Mouse (Mus musculus) limb, embryonic 11.5 days (tissue): ENCODE measurements at regions not wholly inside any gene's neighbourhood (a gene's known extent, or its start where the extent isn't known, plus 50 kb on each side); places are given as distances from the start of the nearest gene placed in this dataset.
"Not testable (repeated sequence)": the region's sequence is repeated elsewhere in the genome, so short reads cannot be mapped to it uniquely, and the experiment has no call there.

Experiments used
- ATAC-seq: fragments of 200-750 bp; cut with Nextera tagmentation; 2 replicates; pipeline ENCODE4 v1.8.0; 2017; ENCODE audit warnings: low read depth; ENCODE audit not compliant: insufficient number of reproducible peaks, low FRiP score, low TSS enrichment
- DNase-seq: peaks from one replicate; pipeline ENCODE4 v3.0.0-alpha.2; 2015; ENCODE audit warnings: low spot score
- H3K27ac ChIP-seq: fragments of 300-500 bp; sonication (generic); replicated peaks from 2 replicates; pipeline ENCODE4 v1.5.1; 2014; ENCODE audit warnings: low read depth, mild to moderate bottlenecking, low read length
- H3K27me3 ChIP-seq: fragments of 300-500 bp; sonication (generic); 2 replicates; pipeline ENCODE4 v1.6.1; 2014; ENCODE audit warnings: mild to moderate bottlenecking, low read length, mixed read lengths; ENCODE audit not compliant: control insufficient read depth, insufficient read depth
- H3K36me3 ChIP-seq: fragments of 300-500 bp; sonication (generic); 2 replicates; pipeline ENCODE4 v1.6.1; 2014; ENCODE audit warnings: mild to moderate bottlenecking, low read length, moderate library complexity, mixed read lengths; ENCODE audit not compliant: control insufficient read depth, insufficient read depth
- H3K4me1 ChIP-seq: fragments of 300-500 bp; sonication (generic); 2 replicates; pipeline ENCODE4 v1.6.1; 2014; ENCODE audit warnings: low read length, mixed read lengths; ENCODE audit not compliant: control insufficient read depth, insufficient read depth
- H3K4me2 ChIP-seq: fragments of 300-500 bp; sonication (generic); 2 replicates; pipeline ENCODE4 v1.6.1; 2014; ENCODE audit warnings: low read depth, mild to moderate bottlenecking, moderate library complexity; ENCODE audit not compliant: severe bottlenecking
- H3K4me3 ChIP-seq: fragments of 300-500 bp; sonication (generic); 2 replicates; pipeline ENCODE4 v1.5.1; 2014; ENCODE audit warnings: low read depth, low read length
- H3K9ac ChIP-seq: fragments of 300-500 bp; sonication (generic); 2 replicates; pipeline ENCODE4 v1.6.1; 2014; ENCODE audit warnings: mild to moderate bottlenecking, low read length
- H3K9me3 ChIP-seq: fragments of 300-500 bp; sonication (generic); 2 replicates; pipeline ENCODE4 v1.6.1; 2016; ENCODE audit warnings: low read length; ENCODE audit not compliant: control insufficient read depth
- WGBS: fragments of 180-500 bp; shearing (Covaris S2); extraction: QIAGEN DNeasy Blood & Tissue Kit; methylation state at CpG from one replicate; pipeline ENCODE4 v1.1.7; 2014; 5-methylcytosine and 5-hydroxymethylcytosine counted together

DNA sequence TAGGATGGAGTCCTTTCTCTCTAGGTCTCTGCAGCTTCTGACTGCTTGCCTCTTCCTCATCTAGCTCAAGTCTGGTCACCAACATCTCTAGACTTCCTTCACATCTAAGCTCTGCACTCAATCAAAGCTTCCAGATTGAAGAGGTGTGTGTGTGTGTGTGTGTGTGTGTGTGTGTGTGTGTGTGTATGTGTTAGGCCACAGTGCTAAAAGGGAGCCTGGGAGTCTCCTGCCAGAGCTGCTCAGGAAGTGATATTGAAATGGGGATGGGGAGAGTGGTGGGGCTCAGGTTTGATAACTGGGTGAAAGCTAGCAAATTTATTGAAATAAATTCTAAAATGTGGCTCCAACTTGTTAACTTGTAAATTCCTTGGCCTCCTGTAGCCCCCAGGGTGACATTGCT, 73.3 kb downstream of the Gm31371 start:
- H3K4me2 ChIP-seq, H3K9ac ChIP-seq, ATAC-seq, H3K36me3 ChIP-seq, H3K27me3 ChIP-seq, H3K4me3 ChIP-seq, H3K9me3 ChIP-seq, DNase-seq, H3K4me1 ChIP-seq, H3K27ac ChIP-seq: not testable (repeated sequence)

DNA sequence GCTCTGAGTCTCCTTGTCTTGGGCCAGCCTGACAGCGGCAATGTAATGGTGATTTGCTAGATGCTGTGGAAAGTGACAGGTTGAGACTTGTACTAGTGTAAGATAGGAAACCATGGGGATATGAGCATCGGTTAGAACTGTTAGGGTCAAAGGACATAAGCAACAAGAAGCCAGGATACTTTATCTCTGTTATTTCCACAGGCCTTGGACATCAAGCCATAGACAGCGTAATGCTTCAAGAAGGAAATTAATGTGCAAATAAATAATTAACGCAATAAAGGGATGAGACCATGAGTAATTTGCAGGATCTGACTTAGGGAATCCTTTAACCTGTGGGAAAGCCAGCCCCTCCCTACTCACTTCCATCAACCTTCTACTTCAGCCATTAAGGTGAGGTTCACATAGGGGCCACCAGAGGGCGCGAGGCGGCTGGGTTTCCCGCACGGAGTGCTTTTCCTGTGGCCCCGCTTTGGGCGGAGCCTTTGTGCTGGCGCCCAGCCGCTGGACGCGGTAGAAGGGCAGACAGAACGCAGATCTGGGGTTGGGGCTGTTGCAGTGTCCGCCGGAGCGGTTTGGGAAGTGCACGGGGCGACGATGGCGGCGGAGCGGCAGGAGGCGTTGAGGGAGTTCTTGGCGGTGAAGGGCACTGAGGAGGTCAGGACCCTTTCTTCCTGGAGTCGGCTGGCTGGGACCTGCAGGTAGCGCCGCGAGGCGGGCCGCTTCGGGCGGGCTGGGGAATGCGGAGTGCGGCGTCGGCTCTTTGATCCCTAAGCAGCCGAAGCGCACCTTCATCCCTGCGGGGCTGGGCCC, 76.5 kb downstream of the Gm31371 start:
- Histone ChIP-seq H3K27me3 (no peaks in the 10 kb centered on the region), H3K9ac (peak overlapping the region; percentile 75), H3K9me3 (no peaks in the 10 kb centered on the region), H3K4me3 (peak overlapping the region; percentile 40), H3K4me2 (peak overlapping the region; percentile 49), H3K4me1 (no peaks in the 10 kb centered on the region), H3K27ac (no peak overlapping the region), H3K36me3 (no peaks in the 10 kb centered on the region)
- DNase-seq (peak; percentile 85), ATAC-seq (peak; percentile 94)
- 11% methylated on average over 37 of the region's 42 CpGs for WGBS

DNA sequence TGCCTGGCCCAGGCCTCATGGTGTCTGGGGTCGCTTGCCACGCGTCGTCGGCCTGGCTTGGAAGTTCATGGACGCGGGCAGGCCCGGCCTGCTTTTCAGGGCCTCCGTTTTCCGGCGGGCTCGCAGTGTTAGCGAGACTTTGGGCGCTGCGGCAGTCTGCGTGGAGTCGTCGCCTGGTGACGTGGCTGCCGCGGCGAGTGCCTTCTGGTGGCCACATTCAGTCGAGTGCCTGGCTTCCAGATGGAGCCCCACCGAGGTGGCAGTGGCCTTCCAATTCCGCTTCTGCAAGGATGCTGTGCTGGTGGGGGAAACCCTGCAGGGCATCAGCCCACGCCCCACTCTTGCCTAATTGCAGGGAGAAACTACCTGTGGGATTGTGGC, 77.1 kb downstream of the Gm31371 start:
- not testable (repeated sequence) for H3K9me3 ChIP-seq, H3K4me1 ChIP-seq, H3K27me3 ChIP-seq, H3K27ac ChIP-seq, DNase-seq, H3K36me3 ChIP-seq
- peak overlapping the region; percentile 40 for H3K4me3 ChIP-seq
- 19% methylated on average over 26 of the region's 26 CpGs for WGBS
- peak overlapping the region; percentile 49 for H3K4me2 ChIP-seq
- H3K9ac ChIP-seq, result peak overlapping the region; percentile 75
- ATAC-seq, result 0 out of 2 replicates have a peak, but pooled peaks have one; percentile 26

DNA sequence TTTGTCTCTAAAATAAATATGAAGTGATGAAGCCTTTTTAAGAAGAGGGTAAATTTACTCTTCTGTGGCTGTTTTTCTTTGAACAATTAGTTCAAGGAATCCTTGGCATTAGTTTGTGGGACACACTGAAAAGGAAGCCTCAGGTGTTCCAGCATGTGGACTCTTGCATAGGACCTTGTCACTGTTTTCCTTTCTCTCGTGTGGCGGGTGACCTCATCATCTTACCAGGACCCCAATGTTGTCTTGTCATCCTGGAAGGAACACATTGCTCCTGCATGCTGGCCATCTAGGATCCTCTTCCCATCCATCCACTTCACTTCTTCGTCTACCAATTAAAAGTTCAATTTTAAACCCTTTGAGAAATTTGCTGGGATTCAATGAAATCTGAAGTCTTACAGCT, 104.9 kb downstream of the Gm31371 start:
- H3K27me3 ChIP-seq, DNase-seq, H3K9me3 ChIP-seq, H3K4me1 ChIP-seq, H3K9ac ChIP-seq, H3K4me3 ChIP-seq, ATAC-seq, H3K27ac ChIP-seq, H3K4me2 ChIP-seq, H3K36me3 ChIP-seq: not testable (repeated sequence)
- WGBS, result 90% methylated on average over 3 of the region's 3 CpGs

DNA sequence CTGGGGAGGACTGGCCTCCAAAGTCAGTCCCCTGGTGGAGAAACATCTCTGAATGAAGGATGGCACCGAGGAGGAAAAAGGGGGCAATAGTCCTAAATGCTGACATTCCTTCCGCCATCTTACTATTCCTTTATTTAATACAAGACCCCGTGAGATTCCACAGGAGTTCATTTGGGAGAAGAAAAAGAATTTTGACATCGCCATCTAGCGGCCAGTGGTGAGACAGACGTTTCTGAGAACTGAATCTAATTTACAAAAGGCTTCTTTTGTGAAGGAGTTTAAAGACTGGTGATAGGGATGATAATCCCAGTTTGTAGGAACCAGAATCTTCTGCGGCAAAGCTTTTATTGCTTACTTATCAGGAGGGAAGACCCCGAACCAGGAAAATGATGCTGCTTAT, 107.8 kb downstream of the Gm31371 start:
- 72% methylated on average over 8 of the region's 8 CpGs for WGBS

DNA sequence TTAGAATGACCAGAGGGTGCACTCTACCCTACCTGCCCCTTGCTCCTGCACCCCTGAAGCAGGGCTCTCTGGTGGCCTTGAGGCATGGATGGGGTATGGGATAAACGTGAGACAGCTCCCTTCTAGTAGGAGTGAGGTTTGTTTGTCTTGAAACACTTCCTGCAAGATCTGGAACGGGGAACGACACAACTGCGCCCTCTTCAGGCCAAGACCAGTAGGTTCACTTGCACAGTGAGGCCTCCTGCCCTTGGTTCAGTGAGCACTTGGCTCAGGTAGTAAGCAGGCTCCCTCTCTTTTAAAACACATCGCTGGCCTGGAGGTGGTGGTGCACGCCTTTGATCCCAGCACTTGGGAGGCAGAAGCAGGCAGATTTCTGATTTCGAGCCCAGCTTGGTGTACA, 110.1 kb downstream of the Gm31371 start:
- not testable (repeated sequence) for H3K4me1 ChIP-seq, H3K4me2 ChIP-seq, H3K9ac ChIP-seq, ATAC-seq, H3K9me3 ChIP-seq, DNase-seq, H3K27ac ChIP-seq, H3K4me3 ChIP-seq, H3K27me3 ChIP-seq, H3K36me3 ChIP-seq
- 83% methylated on average over 7 of the region's 7 CpGs for WGBS

More for the DNA sequence above, 107.8 kb downstream of the Gm31371 start:
- not testable (repeated sequence) for H3K9ac ChIP-seq, H3K4me3 ChIP-seq, H3K4me1 ChIP-seq, H3K27ac ChIP-seq, H3K27me3 ChIP-seq, DNase-seq, ATAC-seq, H3K4me2 ChIP-seq, H3K9me3 ChIP-seq, H3K36me3 ChIP-seq

DNA sequence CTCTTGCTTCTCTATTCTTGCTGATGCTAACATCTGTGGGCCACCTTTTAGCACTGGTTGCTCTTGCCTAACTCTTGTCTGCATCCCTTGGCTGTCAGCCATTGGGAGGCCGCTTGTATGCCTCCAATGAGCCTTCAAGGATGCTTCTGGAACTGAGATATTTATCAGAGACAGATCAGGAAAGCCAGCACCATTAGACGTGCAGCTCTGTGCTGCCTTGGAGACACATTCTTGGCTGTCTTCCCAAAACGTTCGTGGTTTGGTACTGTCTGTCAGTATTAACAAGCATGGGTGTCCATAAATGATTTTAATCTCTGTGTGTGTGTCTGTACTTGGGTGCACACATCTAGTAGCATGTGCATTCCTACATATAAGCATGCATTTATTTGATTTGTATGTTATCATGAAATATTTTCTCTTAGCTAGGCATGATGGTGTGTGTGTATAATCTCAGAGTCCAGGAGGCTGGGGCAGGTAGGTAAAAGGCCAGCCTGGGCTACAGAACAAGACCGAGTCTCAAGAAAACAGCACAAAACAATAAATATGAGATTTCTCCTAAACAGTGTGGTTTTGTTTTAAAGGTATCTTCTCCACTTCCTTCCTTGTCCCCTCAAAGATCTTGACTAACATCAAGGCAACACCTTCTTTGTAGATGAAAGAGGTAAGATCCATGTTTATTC, 111.4 kb downstream of the Gm31371 start:
- H3K27ac ChIP-seq, H3K9ac ChIP-seq, H3K4me3 ChIP-seq, ATAC-seq, H3K27me3 ChIP-seq, H3K9me3 ChIP-seq, DNase-seq, H3K4me2 ChIP-seq, H3K36me3 ChIP-seq, H3K4me1 ChIP-seq: not testable (repeated sequence)
- WGBS, result 76% methylated on average over 5 of the region's 5 CpGs

DNA sequence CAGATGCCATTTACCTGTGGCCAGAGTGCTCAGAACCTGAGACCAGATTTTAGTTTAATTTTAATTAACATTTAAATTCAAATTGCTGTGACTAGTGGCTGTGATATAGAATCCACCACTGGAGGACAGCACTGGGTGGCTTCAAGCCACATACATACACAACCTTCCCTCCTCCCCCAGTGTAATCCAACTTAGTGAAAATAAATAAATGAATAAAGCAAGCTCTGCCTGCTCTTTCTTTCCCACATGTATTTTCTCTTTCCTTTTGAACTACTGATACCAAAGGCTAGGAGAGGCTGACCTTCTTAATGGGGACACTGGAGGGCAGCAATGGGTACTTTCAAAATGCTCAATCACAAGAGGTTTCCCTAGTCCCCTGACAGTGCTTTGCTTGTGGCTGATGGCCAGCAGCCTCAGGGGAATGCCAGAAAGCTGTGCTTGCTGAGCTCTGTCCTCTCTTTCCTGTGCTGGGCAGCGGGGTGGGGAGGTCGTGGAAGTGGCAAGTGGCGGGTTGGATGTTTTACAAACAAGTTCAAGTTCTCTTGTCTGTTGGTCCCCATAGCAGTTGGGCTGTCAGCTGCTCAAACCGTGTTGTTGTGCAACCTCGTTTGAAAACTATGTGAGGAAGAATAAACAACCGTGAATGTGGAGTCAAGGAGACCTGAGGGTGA, 112.4 kb downstream of the Gm31371 start:
- WGBS, result 93% methylated on average over 6 of the region's 6 CpGs
- not testable (repeated sequence) for H3K27me3 ChIP-seq, H3K4me1 ChIP-seq, H3K4me3 ChIP-seq, H3K9ac ChIP-seq, H3K36me3 ChIP-seq, H3K27ac ChIP-seq, ATAC-seq, DNase-seq, H3K9me3 ChIP-seq, H3K4me2 ChIP-seq
